Mouse (Mus musculus) adrenal gland, postnatal 4 days (tissue): ENCODE measurements around the gene Lims1. TPM values are rescaled to one million over a fixed set of nuclear protein-coding genes. Genes with fewer than 3 reads are reported as not detected.
A peak's percentile ranks its signal among the peaks of the same experiment; 100 is the strongest.

ENCODE experiments used
- DNase-seq, 2 experiments: peaks; one replicate each; pipeline ENCODE4 v3.0.0; 2021 to 2022; ENCODE audit warnings: low spot score in 2 of 2, mixed read lengths in 2 of 2
- total RNA-seq, 2 experiments: library from RNA; stranded (reverse); gene quantifications; 2 replicates each; pipeline ENCODE4 v1.2.3; 2021

Gene Lims1
- total RNA-seq, 2 experiments from 2014 or later = 78.3 to 80.1 TPM

- no peak for DNase-seq
Measured at GRCm38 (mm10) chr10:58382621-58383101, 59.4 kb downstream of the Lims1 start.

GRCm38 (mm10) chr10:58383282-58383681 is 60.0 kb downstream of the Lims1 start:
- no peak for DNase-seq

DNA sequence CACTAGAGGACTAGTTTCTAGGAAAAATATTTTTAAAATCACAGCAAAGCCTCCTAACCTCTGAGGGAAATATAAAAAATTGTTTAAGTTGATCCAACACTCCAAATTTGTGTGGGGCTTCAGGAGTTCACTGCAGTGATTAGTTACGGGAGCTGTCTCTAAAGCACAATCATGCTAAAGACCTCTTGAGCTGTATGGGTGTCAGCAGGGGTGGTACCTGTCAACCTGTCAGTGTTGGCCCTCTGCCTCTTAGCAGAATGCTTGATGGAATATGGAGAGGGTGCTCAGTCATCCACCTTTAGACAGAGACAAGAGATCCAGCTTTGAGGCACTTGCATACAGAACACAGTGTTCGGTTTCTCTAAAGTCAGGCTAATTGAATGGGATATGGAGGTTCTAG is 60.5 kb downstream of the Lims1 start:
- DNase-seq = no peak

GRCm38 (mm10) chr10:58385629-58386028 is 62.4 kb downstream of the Lims1 start:
- no peak for DNase-seq

- DNase-seq = no peak
Measured at GRCm38 (mm10) chr10:58386997-58387396, 63.7 kb downstream of the Lims1 start.

DNA sequence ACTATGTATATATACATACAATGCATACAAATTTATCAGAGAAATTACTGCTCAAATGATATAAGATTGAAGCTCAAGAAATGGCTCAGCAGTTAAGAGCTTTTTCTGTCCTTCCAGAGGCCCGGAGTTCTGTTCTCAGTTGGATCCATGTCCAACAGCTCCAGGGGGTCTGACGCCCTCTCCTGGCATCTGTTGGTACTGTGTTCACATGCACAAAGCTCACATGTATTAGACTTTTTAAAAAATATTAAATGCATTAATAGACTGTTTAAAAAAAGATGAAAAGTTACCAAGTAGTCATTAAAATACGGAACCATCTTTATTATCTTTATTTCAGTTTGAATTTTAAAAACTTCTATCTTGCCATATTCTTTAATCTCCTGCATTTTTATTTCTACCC is 65.4 kb downstream of the Lims1 start:
- no peak for DNase-seq

DNA sequence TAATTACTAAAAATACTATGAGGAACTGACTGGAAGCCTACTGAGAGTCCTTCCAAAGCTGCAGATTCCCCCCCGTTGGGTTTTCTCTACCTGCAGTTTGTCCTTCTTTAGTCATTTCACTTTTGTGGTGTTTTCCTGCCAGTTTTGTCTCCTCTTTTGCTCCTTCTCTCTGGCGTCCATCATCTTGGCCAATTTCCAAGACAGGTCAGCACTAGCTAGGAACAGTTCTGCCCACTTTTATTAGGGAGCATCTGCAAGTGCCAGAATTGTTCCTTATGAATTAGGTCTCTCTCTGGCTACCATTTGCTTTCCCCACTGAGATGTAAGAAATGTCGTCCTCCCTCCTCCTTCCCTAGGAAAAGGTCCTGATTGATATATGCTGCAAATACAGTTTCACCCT is 65.9 kb downstream of the Lims1 start:
- DNase-seq = no peak

- DNase-seq = no peak
Measured at GRCm38 (mm10) chr10:58392435-58392834, 69.2 kb downstream of the Lims1 start.

GRCm38 (mm10) chr10:58393026-58394014 is 70.1 kb downstream of the Lims1 start:
- no peak for DNase-seq

DNA sequence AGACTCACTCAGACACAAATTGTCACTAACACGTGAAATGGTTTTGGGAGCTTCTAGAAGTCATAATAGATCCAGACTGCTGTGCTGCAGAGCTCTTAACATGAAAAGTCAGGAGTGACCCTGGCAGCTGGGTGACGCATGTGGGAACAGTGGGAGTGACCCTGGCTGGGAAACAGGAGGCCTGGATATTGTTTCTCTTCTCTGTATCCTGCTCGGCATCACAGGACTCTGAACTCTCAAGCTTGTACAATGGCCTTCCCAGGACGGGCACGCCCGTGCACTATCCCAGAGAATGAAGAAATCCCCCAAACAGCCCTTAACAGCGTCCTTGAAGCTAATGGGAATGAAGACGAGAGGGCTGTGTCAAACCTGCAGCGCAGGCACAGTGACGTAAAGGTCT is 70.9 kb downstream of the Lims1 start:
- DNase-seq = peak; percentile 13 to 50

DNA sequence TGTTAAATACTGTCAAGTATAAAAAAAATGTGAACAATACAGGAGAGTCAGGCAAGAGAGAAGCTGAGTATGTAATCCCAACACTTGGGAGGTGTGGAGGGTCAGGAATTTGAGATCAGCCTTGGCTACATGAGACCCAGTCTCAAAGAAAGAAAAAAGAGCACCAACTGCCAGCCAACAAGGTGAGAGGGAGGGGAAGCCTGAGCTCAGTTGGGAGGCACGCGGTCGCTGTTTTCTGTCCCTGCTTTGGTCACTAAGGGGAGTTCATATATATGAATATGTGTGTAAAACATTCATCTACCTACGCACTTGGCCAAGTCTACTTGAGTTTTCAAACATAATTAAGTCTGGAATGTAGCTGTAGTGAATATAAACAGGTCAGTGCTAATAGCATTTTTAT is 72.0 kb downstream of the Lims1 start:
- DNase-seq = no peak

DNA sequence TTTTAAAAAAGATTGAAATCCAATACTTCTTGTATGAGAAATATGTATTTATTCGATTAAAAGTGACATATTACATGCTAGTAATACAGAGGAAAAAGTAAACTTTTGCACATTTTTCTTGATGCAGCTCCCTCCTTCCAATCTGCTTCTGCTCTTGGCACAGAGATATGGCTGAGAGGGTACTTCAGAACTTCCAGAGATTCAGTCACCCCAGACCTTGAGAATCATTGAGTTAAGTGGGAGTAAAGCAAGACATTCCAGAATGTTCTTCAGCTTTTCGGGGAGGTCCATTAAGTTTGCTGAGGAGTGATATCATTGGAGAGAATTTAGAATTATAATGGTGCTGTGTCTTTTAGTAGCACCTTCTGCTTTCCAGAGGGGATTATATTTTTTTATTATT is 72.5 kb downstream of the Lims1 start:
- no peak for DNase-seq

- no peak for DNase-seq
Measured at GRCm38 (mm10) chr10:58396600-58396999, 73.3 kb downstream of the Lims1 start.

- no peak for DNase-seq
Measured at GRCm38 (mm10) chr10:58398941-58399340, 75.7 kb downstream of the Lims1 start.

DNA sequence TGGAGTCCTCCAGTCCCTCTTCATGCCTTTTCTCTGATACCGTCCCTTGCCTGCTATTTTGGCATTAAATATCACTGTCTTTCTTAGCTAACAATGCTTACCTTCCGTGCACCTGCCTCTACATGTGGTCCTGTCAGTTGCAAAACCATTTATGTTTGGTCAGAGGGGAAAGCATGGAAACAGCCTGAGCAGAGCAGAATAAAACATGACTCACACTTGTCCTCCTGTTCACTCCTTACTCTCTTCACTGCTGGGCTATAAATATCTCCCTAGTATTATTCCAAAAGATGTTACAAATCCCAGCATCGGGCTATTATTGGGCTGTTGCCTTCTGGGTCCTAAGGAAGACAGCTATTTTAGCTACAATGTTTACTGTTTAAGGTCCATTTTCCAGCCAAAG is 78.6 kb downstream of the Lims1 start:
- DNase-seq = no peak

DNA sequence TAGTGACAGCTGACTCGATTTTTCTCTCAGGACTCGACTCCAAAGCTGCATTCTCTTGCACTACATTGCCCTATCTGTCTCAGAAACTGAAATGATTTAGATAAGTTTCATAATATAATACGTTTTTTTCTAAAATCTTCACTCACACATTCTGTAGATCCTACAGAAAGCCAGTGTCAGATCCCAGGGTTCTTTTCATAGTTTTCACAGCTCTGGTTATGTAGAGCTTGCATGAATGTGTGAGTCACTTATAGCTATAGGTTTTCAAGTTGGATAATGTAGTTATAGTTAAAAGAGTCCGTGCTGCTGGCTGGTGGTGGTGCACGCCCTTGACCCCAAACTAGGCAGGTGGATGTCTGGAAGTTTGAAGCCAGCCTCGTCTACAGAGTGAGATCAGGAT is 81.4 kb downstream of the Lims1 start:
- DNase-seq = no peak

DNA sequence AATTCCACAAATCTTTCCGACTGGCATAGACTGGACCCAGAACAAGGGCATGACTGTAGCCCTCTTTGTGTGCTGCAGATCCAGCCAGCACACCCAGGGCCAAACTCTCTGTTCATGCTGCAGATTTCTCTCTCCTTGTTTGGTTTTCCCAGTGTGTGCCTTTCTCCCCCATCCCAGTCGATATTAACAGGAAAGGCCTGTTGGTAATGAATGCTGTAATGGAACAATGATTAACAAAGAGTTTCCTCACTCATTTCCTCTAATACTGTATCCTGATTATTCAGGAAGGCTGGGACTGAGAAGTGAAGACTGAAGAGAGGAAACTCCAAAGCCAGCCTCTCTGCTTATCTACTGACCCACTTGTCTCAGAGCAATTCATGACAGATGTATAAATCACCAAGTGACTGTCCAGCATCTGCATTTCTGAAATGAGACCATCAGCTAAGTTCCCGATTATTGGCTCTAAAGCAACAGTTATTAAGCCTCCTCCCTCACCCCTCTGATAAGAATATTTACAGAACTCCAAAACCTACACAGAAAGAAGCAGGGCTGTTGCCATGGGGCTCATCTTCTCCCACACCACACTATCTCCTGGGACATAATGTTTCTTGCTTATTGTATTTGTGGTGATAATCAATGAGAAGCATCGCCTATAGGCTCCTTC is 82.2 kb downstream of the Lims1 start:
- DNase-seq = no peak

DNA sequence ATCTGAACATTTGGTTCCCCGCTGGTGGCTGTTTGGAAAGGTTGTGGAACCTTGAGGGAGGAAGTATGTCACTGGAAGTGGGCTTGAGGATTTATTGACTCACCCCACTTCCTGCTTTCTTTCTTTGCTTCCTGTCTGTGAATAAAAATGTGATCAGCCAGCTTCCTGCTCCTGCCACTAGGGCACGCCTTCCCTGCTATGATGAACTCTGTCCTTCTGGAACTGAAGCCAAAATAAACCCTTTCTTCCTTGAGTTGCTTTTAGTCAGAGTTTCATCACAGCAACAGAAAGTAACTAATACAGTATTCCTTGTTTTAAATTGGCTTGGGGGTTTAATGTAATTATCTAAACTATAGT is 82.7 kb downstream of the Lims1 start:
- no peak for DNase-seq

DNA sequence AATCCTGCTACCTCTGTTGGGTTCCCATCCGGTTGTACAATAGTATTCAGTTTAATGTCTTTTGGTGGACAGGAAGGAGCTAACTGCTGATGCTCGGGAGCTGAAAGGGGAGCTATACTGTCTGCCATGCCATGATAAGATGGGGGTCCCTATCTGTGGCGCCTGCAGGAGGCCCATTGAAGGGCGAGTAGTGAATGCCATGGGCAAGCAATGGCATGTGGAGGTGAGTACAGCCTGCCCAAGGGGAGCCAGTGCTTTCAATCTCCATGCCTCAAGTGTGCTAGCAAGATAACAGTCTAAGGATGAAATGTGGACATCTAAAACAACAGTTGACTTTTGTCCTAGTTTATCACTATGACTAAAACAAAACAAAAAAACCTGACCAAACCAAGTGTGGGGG is 89.1 kb downstream of the Lims1 start:
- DNase-seq = no peak

GRCm38 (mm10) chr10:58412852-58413251 is 89.6 kb downstream of the Lims1 start:
- DNase-seq = no peak

DNA sequence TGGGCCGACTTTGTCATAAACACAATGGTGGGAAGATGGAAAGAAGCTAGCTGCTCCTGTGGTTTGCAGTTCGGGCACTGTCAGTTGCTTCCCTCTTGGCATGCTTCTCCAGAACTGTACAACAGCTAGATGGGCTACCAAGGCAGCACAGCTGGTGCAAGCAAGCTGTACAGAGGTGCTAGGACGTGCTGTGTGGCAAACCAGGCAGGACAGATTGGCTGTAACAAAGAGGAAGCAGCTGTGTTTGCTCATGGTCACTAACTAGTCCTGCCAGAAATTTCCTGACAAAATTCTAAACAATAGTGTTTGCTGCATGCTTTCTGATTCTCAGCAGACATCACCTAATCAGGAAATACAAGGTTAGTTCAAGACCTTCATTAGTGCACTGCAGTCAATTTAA is 93.4 kb downstream of the Lims1 start:
- DNase-seq = no peak

GRCm38 (mm10) chr10:58418290-58418971 is 95.2 kb downstream of the Lims1 start:
- DNase-seq = no peak
